Mouse (Mus musculus): ENCODE data around the gene Gm45717.
"Not testable (repeated sequence)": the region's sequence is repeated elsewhere in the genome, so short reads cannot be mapped to it uniquely, and the experiment has no call there.

Gm45717 gene

GRCm38 (mm10) chr7:140955758-140956555 lies at the start of gene Gm45717, which contains the start of gene Ifitm2:
TSS of gene Gm45717 (minus strand) at chr7:140955937.
TSS of gene Ifitm2 (minus strand) at chr7:140955987.
- DNase-seq = peak; percentile 91

GRCm38 (mm10) chr7:141003248-141004010 lies 47.7 kb upstream of the Gm45717 start:
- no peak for DNase-seq

- DNase-seq = no peak
Observed at GRCm38 (mm10) chr7:141000881-141001708, 45.4 kb upstream of the Gm45717 start.

- DNase-seq = no peak
Observed at GRCm38 (mm10) chr7:140998853-140999700, 43.3 kb upstream of the Gm45717 start.

GRCm38 (mm10) chr7:140997817-140998216 lies 42.1 kb upstream of the Gm45717 start:
- DNase-seq = no peak

- no peak for DNase-seq
Observed at GRCm38 (mm10) chr7:140991117-140991689, 35.5 kb upstream of the Gm45717 start.

- DNase-seq = no peak
Observed at GRCm38 (mm10) chr7:140990622-140991021, 34.9 kb upstream of the Gm45717 start.

- no peak for DNase-seq
Observed at GRCm38 (mm10) chr7:140990185-140990584, 34.4 kb upstream of the Gm45717 start.

- no peak for DNase-seq
Observed at GRCm38 (mm10) chr7:140989022-140989421, 33.3 kb upstream of the Gm45717 start.

- DNase-seq = no peak
Observed at GRCm38 (mm10) chr7:140987182-140988138, 31.7 kb upstream of the Gm45717 start.

- DNase-seq = no peak
Observed at GRCm38 (mm10) chr7:140982971-140983370, 27.2 kb upstream of the Gm45717 start.

GRCm38 (mm10) chr7:140981704-140982103 lies 26.0 kb upstream of the Gm45717 start:
- DNase-seq = no peak

- not testable (repeated sequence) for DNase-seq
Observed at GRCm38 (mm10) chr7:140976720-140977119, 21.0 kb upstream of the Gm45717 start.

- no peak for DNase-seq
Observed at GRCm38 (mm10) chr7:140975465-140975864, 19.7 kb upstream of the Gm45717 start.

- DNase-seq = no peak
Observed at GRCm38 (mm10) chr7:140974940-140975339, 19.2 kb upstream of the Gm45717 start.

GRCm38 (mm10) chr7:140973396-140974165 lies 17.8 kb upstream of the Gm45717 start:
- no peak for DNase-seq

GRCm38 (mm10) chr7:140971479-140972171 lies 15.9 kb upstream of the Gm45717 start:
- DNase-seq = peak; percentile 32 to 60

- DNase-seq = no peak
Observed at GRCm38 (mm10) chr7:140970931-140971330, 15.2 kb upstream of the Gm45717 start.

GRCm38 (mm10) chr7:140968710-140969109 lies 13.0 kb upstream of the Gm45717 start:
- not testable (repeated sequence) for DNase-seq

Data from kidney, postnatal 25 days (tissue).